Mouse (Mus musculus) G1E (cell line): Measurements from ENCODE around the gene Sumo1.

Experiments
- CTCF ChIP-seq: IDR thresholded peaks from 2 replicates; pipeline ENCODE4 v1.5.1; 2012; ENCODE audit warnings: low read depth, low read length, inconsistent platforms, mixed read lengths
- GATA1 ChIP-seq: IDR thresholded peaks from 2 replicates; pipeline ENCODE4 v1.6.1; 2012; ENCODE audit warnings: borderline replicate concordance, low read length, inconsistent platforms, mixed read lengths
- GATA2 ChIP-seq: IDR thresholded peaks from 2 replicates; pipeline ENCODE4 v1.6.1; 2012; ENCODE audit warnings: low read depth, low read length, inconsistent platforms, borderline replicate concordance
- POLR2AphosphoS5 ChIP-seq: IDR thresholded peaks from 2 replicates; pipeline ENCODE4 v1.6.1; 2012; ENCODE audit warnings: low read depth, low read length, inconsistent platforms; ENCODE audit not compliant: insufficient replicate concordance
- TAL1 ChIP-seq: conservative IDR thresholded peaks from 2 replicates; pipeline ENCODE4 v1.6.1; 2012; ENCODE audit warnings: low read depth, low read length, inconsistent platforms, mixed read lengths

DNA sequence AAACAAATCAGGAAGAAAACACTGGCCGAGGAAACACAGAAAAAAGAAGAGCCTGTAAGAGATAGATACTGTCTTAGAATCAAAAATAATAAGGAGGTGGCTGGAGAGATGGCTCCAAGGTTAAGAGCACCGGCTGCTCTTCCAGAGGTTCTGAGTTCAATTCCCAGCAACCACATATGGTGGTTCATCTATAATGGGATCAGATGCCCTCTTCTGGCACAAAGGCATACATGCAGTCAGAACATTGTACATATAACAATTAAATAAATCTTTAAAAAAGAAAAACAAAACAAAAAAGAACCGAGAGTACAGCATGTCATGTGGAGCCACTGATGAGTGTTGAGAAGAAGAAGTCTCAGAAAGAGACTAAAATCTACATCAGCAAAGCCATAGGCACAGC lies 89.8 kb downstream of the Sumo1 start:
- TF ChIP-seq TAL1: no peak
- TF ChIP-seq CTCF: no peak
- TF ChIP-seq GATA2: no peak
- TF ChIP-seq GATA1: no peak
- TF ChIP-seq POLR2AphosphoS5: no peak
